Mouse (Mus musculus): Measurements from ENCODE around the gene Pou3f1. TPM values are rescaled to one million over a fixed set of nuclear protein-coding genes. Genes with fewer than 3 reads are reported as not detected.

The Pou3f1 gene
- 0.62 and 0.69 TPM in 2 replicates for polyA plus RNA-seq (2015; fragmentation: Nextera tagmentation; extraction: Ambion mirVana)

GRCm38 (mm10) chr4:124656518-124656853 is at the start of gene Pou3f1:
TSS of gene Pou3f1 (plus strand) at chr4:124656807.
- Histone ChIP-seq H3K4me3 (replicated peaks) (peak within 1 kb of the TSS; percentile 59), H3K36me3 (no peaks in the 10 kb centered on the region), H3K9me3 (replicated peaks) (no peaks in the 10 kb centered on the region), H3K4me2 (peak within 1 kb of the TSS; percentile 97), H3K4me1 (peaks cover 59% of the 10 kb centered on the region), H3K9ac (peak within 1 kb of the TSS; percentile 45), H3K27ac (no peak within 1 kb of the TSS), H3K27me3 (peaks cover 92% of the 10 kb centered on the region)
- WGBS: 1% methylated on average over 15 of the region's 15 CpGs
- no peak for ATAC-seq (replicated peaks; ENCODE audit: low FRiP score)

- H3K9ac ChIP-seq: no peak overlapping the region
- WGBS: 69% methylated on average over 8 of the region's 8 CpGs
- no peak overlapping the region for H3K4me2 ChIP-seq
- no peak overlapping the region for H3K27ac ChIP-seq
- no peaks in the 10 kb centered on the region for H3K36me3 ChIP-seq
- no peak overlapping the region for H3K4me3 ChIP-seq (replicated peaks)
- H3K9me3 ChIP-seq (replicated peaks): no peaks in the 10 kb centered on the region
- no peak for ATAC-seq (replicated peaks; ENCODE audit: low FRiP score)
- peaks cover 4% of the 10 kb centered on the region; the same call in 1 of the 2 replicates for H3K4me1 ChIP-seq
- peaks cover 53% of the 10 kb centered on the region for H3K27me3 ChIP-seq
Observed at GRCm38 (mm10) chr4:124607166-124607565, 49.4 kb upstream of the Pou3f1 start.

GRCm38 (mm10) chr4:124610066-124610465 is 46.5 kb upstream of the Pou3f1 start:
- H3K27ac ChIP-seq: no peak overlapping the region
- H3K27me3 ChIP-seq: peaks cover 42% of the 10 kb centered on the region
- H3K36me3 ChIP-seq: no peaks in the 10 kb centered on the region
- no peak overlapping the region for H3K4me2 ChIP-seq
- peaks cover 8% of the 10 kb centered on the region for H3K4me1 ChIP-seq
- H3K9me3 ChIP-seq (replicated peaks): no peaks in the 10 kb centered on the region
- WGBS: 64% methylated on average over 2 of the region's 2 CpGs
- H3K4me3 ChIP-seq (replicated peaks): no peak overlapping the region
- H3K9ac ChIP-seq: no peak overlapping the region
- no peak for ATAC-seq (replicated peaks; ENCODE audit: low FRiP score)

- 76% methylated on average over 2 of the region's 2 CpGs for WGBS
- H3K27me3 ChIP-seq: peaks cover 41% of the 10 kb centered on the region
- no peak within 1 kb of the TSS for H3K4me3 ChIP-seq (replicated peaks)
- H3K36me3 ChIP-seq: no peaks in the 10 kb centered on the region
- no peak for ATAC-seq (replicated peaks; ENCODE audit: low FRiP score)
- peaks cover 14% of the 10 kb centered on the region for H3K4me1 ChIP-seq
- H3K9ac ChIP-seq: no peak within 1 kb of the TSS
- no peak within 1 kb of the TSS for H3K27ac ChIP-seq
- no peak within 1 kb of the TSS for H3K4me2 ChIP-seq
- H3K9me3 ChIP-seq (replicated peaks): no peaks in the 10 kb centered on the region
Observed at GRCm38 (mm10) chr4:124610703-124611102, 45.9 kb upstream of the Pou3f1 start, which contains the start of gene 3100002H09Rik. TSS of gene 3100002H09Rik (minus strand) at chr4:124610803.

GRCm38 (mm10) chr4:124611768-124612167 is 44.8 kb upstream of the Pou3f1 start:
- no peak overlapping the region for H3K4me2 ChIP-seq
- WGBS: 65% methylated on average over 4 of the region's 4 CpGs
- no peak overlapping the region for H3K9ac ChIP-seq
- H3K9me3 ChIP-seq (replicated peaks): no peaks in the 10 kb centered on the region
- H3K27ac ChIP-seq: no peak overlapping the region
- peaks cover 40% of the 10 kb centered on the region for H3K27me3 ChIP-seq
- H3K4me3 ChIP-seq (replicated peaks): no peak overlapping the region
- H3K36me3 ChIP-seq: no peaks in the 10 kb centered on the region
- H3K4me1 ChIP-seq: peaks cover 20% of the 10 kb centered on the region
- no peak for ATAC-seq (replicated peaks; ENCODE audit: low FRiP score)

- Histone ChIP-seq H3K4me3 (replicated peaks) (no peak overlapping the region), H3K27me3 (peaks cover 36% of the 10 kb centered on the region), H3K4me2 (no peak overlapping the region), H3K27ac (no peak overlapping the region), H3K36me3 (no peaks in the 10 kb centered on the region), H3K9ac (no peak overlapping the region), H3K9me3 (replicated peaks) (no peaks in the 10 kb centered on the region), H3K4me1 (peaks cover 32% of the 10 kb centered on the region)
- WGBS: 0% methylated on average over 1 of the region's 1 CpGs
- no peak for ATAC-seq (replicated peaks; ENCODE audit: low FRiP score)
Observed at GRCm38 (mm10) chr4:124614189-124614588, 42.4 kb upstream of the Pou3f1 start.

- H3K27me3 ChIP-seq: peaks cover 48% of the 10 kb centered on the region
- peaks cover 32% of the 10 kb centered on the region for H3K4me1 ChIP-seq
- no peak overlapping the region for H3K4me2 ChIP-seq
- no peaks in the 10 kb centered on the region for H3K9me3 ChIP-seq (replicated peaks)
- no peak overlapping the region for H3K27ac ChIP-seq
- WGBS: 30% methylated on average over 14 of the region's 14 CpGs
- no peak overlapping the region for H3K4me3 ChIP-seq (replicated peaks)
- ATAC-seq (replicated peaks; ENCODE audit: low FRiP score): 0 out of 2 replicates have a peak, but pooled peaks have one; percentile 46
- no peaks in the 10 kb centered on the region for H3K36me3 ChIP-seq
- no peak overlapping the region for H3K9ac ChIP-seq
Observed at GRCm38 (mm10) chr4:124615406-124615960, 41.1 kb upstream of the Pou3f1 start.

- ATAC-seq (replicated peaks; ENCODE audit: low FRiP score): no peak
- H3K4me2 ChIP-seq: no peak overlapping the region
- 45% methylated on average over 9 of the region's 9 CpGs for WGBS
- no peaks in the 10 kb centered on the region for H3K36me3 ChIP-seq
- no peak overlapping the region for H3K9ac ChIP-seq
- peaks cover 49% of the 10 kb centered on the region for H3K27me3 ChIP-seq
- no peaks in the 10 kb centered on the region for H3K9me3 ChIP-seq (replicated peaks)
- H3K4me1 ChIP-seq: peaks cover 32% of the 10 kb centered on the region
- H3K27ac ChIP-seq: no peak overlapping the region
- no peak overlapping the region for H3K4me3 ChIP-seq (replicated peaks)
Observed at GRCm38 (mm10) chr4:124615986-124616385, 40.6 kb upstream of the Pou3f1 start.

GRCm38 (mm10) chr4:124616636-124617035 is 40.0 kb upstream of the Pou3f1 start:
- Histone ChIP-seq H3K27me3 (peaks cover 45% of the 10 kb centered on the region), H3K9me3 (replicated peaks) (no peaks in the 10 kb centered on the region), H3K36me3 (no peaks in the 10 kb centered on the region), H3K4me2 (no peak overlapping the region), H3K27ac (no peak overlapping the region), H3K4me1 (peaks cover 32% of the 10 kb centered on the region), H3K9ac (no peak overlapping the region), H3K4me3 (replicated peaks) (no peak overlapping the region)
- WGBS: 50% methylated on average over 1 of the region's 1 CpGs
- ATAC-seq (replicated peaks; ENCODE audit: low FRiP score): 0 out of 2 replicates have a peak, but pooled peaks have one; percentile 40

- WGBS: 10% methylated on average over 16 of the region's 16 CpGs
- no peak overlapping the region for H3K27ac ChIP-seq
- no peak for ATAC-seq (replicated peaks; ENCODE audit: low FRiP score)
- no peak overlapping the region for H3K9ac ChIP-seq
- H3K4me2 ChIP-seq: peak overlapping the region; percentile 24
- peaks cover 38% of the 10 kb centered on the region for H3K27me3 ChIP-seq
- no peak overlapping the region for H3K4me3 ChIP-seq (replicated peaks)
- peaks cover 28% of the 10 kb centered on the region for H3K4me1 ChIP-seq
- H3K9me3 ChIP-seq (replicated peaks): no peaks in the 10 kb centered on the region
- no peaks in the 10 kb centered on the region for H3K36me3 ChIP-seq
Observed at GRCm38 (mm10) chr4:124618599-124618998, 38.0 kb upstream of the Pou3f1 start.

GRCm38 (mm10) chr4:124621406-124621805 is 35.2 kb upstream of the Pou3f1 start:
- Histone ChIP-seq H3K4me1 (peaks cover 20% of the 10 kb centered on the region), H3K4me2 (no peak overlapping the region)
- WGBS: 61% methylated on average over 11 of the region's 11 CpGs

GRCm38 (mm10) chr4:124622566-124622965 is 34.0 kb upstream of the Pou3f1 start:
- peaks cover 21% of the 10 kb centered on the region for H3K27me3 ChIP-seq
- no peak overlapping the region for H3K4me3 ChIP-seq (replicated peaks)
- peaks cover 15% of the 10 kb centered on the region for H3K4me1 ChIP-seq
- no peak for ATAC-seq (replicated peaks; ENCODE audit: low FRiP score)
- no peak overlapping the region for H3K27ac ChIP-seq
- WGBS: 91% methylated on average over 5 of the region's 5 CpGs
- no peaks in the 10 kb centered on the region for H3K9me3 ChIP-seq (replicated peaks)
- H3K36me3 ChIP-seq: no peaks in the 10 kb centered on the region
- no peak overlapping the region for H3K9ac ChIP-seq
- no peak overlapping the region for H3K4me2 ChIP-seq

More at GRCm38 (mm10) chr4:124621406-124621805, 35.2 kb upstream of the Pou3f1 start:
- Histone ChIP-seq H3K4me3 (replicated peaks) (no peak overlapping the region), H3K36me3 (no peaks in the 10 kb centered on the region), H3K27me3 (peaks cover 25% of the 10 kb centered on the region), H3K27ac (no peak overlapping the region), H3K9me3 (replicated peaks) (no peaks in the 10 kb centered on the region), H3K9ac (no peak overlapping the region)
- no peak for ATAC-seq (replicated peaks; ENCODE audit: low FRiP score)

- ATAC-seq (replicated peaks; ENCODE audit: low FRiP score): no peak
- peaks cover 16% of the 10 kb centered on the region; the same call in 1 of the 2 replicates for H3K27me3 ChIP-seq
- no peak overlapping the region for H3K27ac ChIP-seq
- 28% methylated on average over 7 of the region's 7 CpGs for WGBS
- H3K9ac ChIP-seq: no peak overlapping the region
- no peaks in the 10 kb centered on the region for H3K36me3 ChIP-seq
- H3K4me1 ChIP-seq: peaks cover 8% of the 10 kb centered on the region
- no peaks in the 10 kb centered on the region for H3K9me3 ChIP-seq (replicated peaks)
- no peak overlapping the region for H3K4me2 ChIP-seq
- no peak overlapping the region for H3K4me3 ChIP-seq (replicated peaks)
Observed at GRCm38 (mm10) chr4:124624111-124624581, 32.5 kb upstream of the Pou3f1 start.
